Mouse (Mus musculus) heart, postnatal 0 days (tissue): ENCODE measurements at regions not wholly inside any gene's neighbourhood (a gene's known extent, or its start where the extent isn't known, plus 50 kb on each side); places are given as distances from the start of the nearest gene placed in this dataset.

Experiments used
- CTCF ChIP-seq: IDR thresholded peaks from 2 replicates; pipeline ENCODE4 v1.5.1; 2016; ENCODE audit warnings: antibody characterized with exemption, control low read depth, low read depth
- EP300 ChIP-seq: IDR thresholded peaks from 2 replicates; pipeline ENCODE4 v1.6.1; 2016; ENCODE audit warnings: antibody characterized with exemption, low read depth

DNA sequence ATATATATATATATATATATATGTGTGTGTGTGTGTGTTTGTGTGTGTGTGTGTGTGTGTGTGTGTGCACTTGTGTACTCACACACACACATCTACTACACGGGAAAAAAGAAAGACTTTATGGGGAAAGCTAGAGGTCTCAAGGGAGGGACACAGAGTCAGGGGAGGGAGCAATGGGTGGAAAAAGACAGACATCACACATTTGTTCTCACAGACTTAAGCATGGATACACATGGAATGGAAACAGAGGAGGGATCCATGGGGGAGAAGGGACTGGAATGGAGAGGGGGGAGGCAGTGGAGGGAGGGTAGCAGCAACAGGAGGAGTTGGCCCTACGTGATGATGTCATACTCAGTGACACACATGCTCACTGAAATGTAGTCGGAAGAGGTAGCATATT lies 248.3 kb downstream of the Cryba4 start:
- TF ChIP-seq CTCF (no peak), EP300 (no peak)
